Mouse (Mus musculus): ENCODE measurements at regions not wholly inside any gene's neighbourhood (a gene's known extent, or its start where the extent isn't known, plus 50 kb on each side); places are given as distances from the start of the nearest gene placed in this dataset.

- ATAC-seq, result no peak
- no peak overlapping the region for H3K4me2 ChIP-seq (replicated peaks; ENCODE audit: low read depth, low read length)
- WGBS, result 63% methylated on average over 3 of the region's 3 CpGs
Measured at GRCm38 (mm10) chr4:7987346-7987745, 251.5 kb downstream of the Car8 start.

GRCm38 (mm10) chr4:7984814-7985213 is 254.0 kb downstream of the Car8 start:
- 79% methylated on average over 6 of the region's 6 CpGs for WGBS
- Histone ChIP-seq H3K36me3 (ENCODE audit: insufficient read depth, low read length) (no peaks in the 10 kb centered on the region), H3K27me3 (replicated peaks; ENCODE audit: insufficient read depth, low read length) (no peaks in the 10 kb centered on the region), H3K4me3 (ENCODE audit: low read depth, low read length) (no peak overlapping the region), H3K4me2 (replicated peaks; ENCODE audit: low read depth, low read length) (no peak overlapping the region), H3K9me3 (ENCODE audit: low read length) (no peaks in the 10 kb centered on the region), H3K4me1 (ENCODE audit: insufficient read depth, low read depth, low read length) (no peaks in the 10 kb centered on the region), H3K27ac (ENCODE audit: low read length) (no peak overlapping the region), H3K9ac (replicated peaks; ENCODE audit: low read depth) (no peak overlapping the region)
- TF ChIP-seq EP300 (IDR thresholded peaks at IDR 0.05), result no peak
- TF ChIP-seq CTCF (IDR thresholded peaks at IDR 0.05), result no peak
- DNase-seq (ENCODE audit: low spot score) (no peak), ATAC-seq (no peak)

More at GRCm38 (mm10) chr4:7987346-7987745, 251.5 kb downstream of the Car8 start:
- H3K27me3 ChIP-seq (replicated peaks; ENCODE audit: insufficient read depth, low read length), result no peaks in the 10 kb centered on the region
- H3K27ac ChIP-seq (ENCODE audit: low read length), result no peak overlapping the region
- H3K36me3 ChIP-seq (ENCODE audit: insufficient read depth, low read length), result no peaks in the 10 kb centered on the region
- no peak for TF ChIP-seq CTCF (IDR thresholded peaks at IDR 0.05)
- no peak for TF ChIP-seq EP300 (IDR thresholded peaks at IDR 0.05)
- no peaks in the 10 kb centered on the region for H3K4me1 ChIP-seq (ENCODE audit: insufficient read depth, low read depth, low read length)
- no peak overlapping the region for H3K4me3 ChIP-seq (ENCODE audit: low read depth, low read length)
- no peak overlapping the region for H3K9ac ChIP-seq (replicated peaks; ENCODE audit: low read depth)
- no peak for DNase-seq (ENCODE audit: low spot score)
- no peaks in the 10 kb centered on the region for H3K9me3 ChIP-seq (ENCODE audit: low read length)

GRCm38 (mm10) chr4:7979772-7980351 is 259.0 kb downstream of the Car8 start:
- no peaks in the 10 kb centered on the region for H3K27me3 ChIP-seq (replicated peaks; ENCODE audit: insufficient read depth, low read length)
- no peaks in the 10 kb centered on the region for H3K4me1 ChIP-seq (ENCODE audit: insufficient read depth, low read depth, low read length)
- H3K4me3 ChIP-seq (ENCODE audit: low read depth, low read length), result no peak overlapping the region
- H3K9me3 ChIP-seq (ENCODE audit: low read length), result no peaks in the 10 kb centered on the region
- no peak overlapping the region for H3K9ac ChIP-seq (replicated peaks; ENCODE audit: low read depth)
- no peak overlapping the region for H3K27ac ChIP-seq (ENCODE audit: low read length)
- WGBS, result 77% methylated on average over 12 of the region's 12 CpGs
- no peak overlapping the region for H3K4me2 ChIP-seq (replicated peaks; ENCODE audit: low read depth, low read length)
- ATAC-seq (no peak), DNase-seq (ENCODE audit: low spot score) (no peak)
- no peaks in the 10 kb centered on the region for H3K36me3 ChIP-seq (ENCODE audit: insufficient read depth, low read length)
- TF ChIP-seq EP300 (IDR thresholded peaks at IDR 0.05) (no peak), CTCF (IDR thresholded peaks at IDR 0.05) (no peak)

- Histone ChIP-seq H3K9ac (replicated peaks; ENCODE audit: low read depth) (no peak overlapping the region), H3K4me1 (ENCODE audit: insufficient read depth, low read depth, low read length) (no peaks in the 10 kb centered on the region), H3K4me2 (replicated peaks; ENCODE audit: low read depth, low read length) (no peak overlapping the region), H3K9me3 (ENCODE audit: low read length) (no peaks in the 10 kb centered on the region), H3K4me3 (ENCODE audit: low read depth, low read length) (no peak overlapping the region), H3K27me3 (replicated peaks; ENCODE audit: insufficient read depth, low read length) (no peaks in the 10 kb centered on the region), H3K36me3 (ENCODE audit: insufficient read depth, low read length) (no peaks in the 10 kb centered on the region), H3K27ac (ENCODE audit: low read length) (no peak overlapping the region)
- TF ChIP-seq EP300 (IDR thresholded peaks at IDR 0.05), result no peak
- TF ChIP-seq CTCF (IDR thresholded peaks at IDR 0.05), result no peak
- 54% methylated on average over 5 of the region's 5 CpGs for WGBS
- no peak for ATAC-seq
- DNase-seq (ENCODE audit: low spot score), result no peak
Measured at GRCm38 (mm10) chr4:7977661-7978444, 261.0 kb downstream of the Car8 start.

GRCm38 (mm10) chr4:7970272-7970671 is 268.6 kb downstream of the Car8 start:
- 53% methylated on average over 6 of the region's 6 CpGs for WGBS
- no peak for DNase-seq (ENCODE audit: low spot score)
- no peak overlapping the region for H3K4me3 ChIP-seq (ENCODE audit: low read depth, low read length)
- H3K4me2 ChIP-seq (replicated peaks; ENCODE audit: low read depth, low read length), result no peak overlapping the region
- ATAC-seq, result no peak
- no peaks in the 10 kb centered on the region for H3K4me1 ChIP-seq (ENCODE audit: insufficient read depth, low read depth, low read length)
- TF ChIP-seq EP300 (IDR thresholded peaks at IDR 0.05), result no peak
- no peak for TF ChIP-seq CTCF (IDR thresholded peaks at IDR 0.05)
- no peaks in the 10 kb centered on the region for H3K36me3 ChIP-seq (ENCODE audit: insufficient read depth, low read length)
- no peaks in the 10 kb centered on the region for H3K9me3 ChIP-seq (ENCODE audit: low read length)
- no peak overlapping the region for H3K27ac ChIP-seq (ENCODE audit: low read length)
- no peaks in the 10 kb centered on the region for H3K27me3 ChIP-seq (replicated peaks; ENCODE audit: insufficient read depth, low read length)
- no peak overlapping the region for H3K9ac ChIP-seq (replicated peaks; ENCODE audit: low read depth)

- 91% methylated on average over 5 of the region's 5 CpGs for WGBS
- Histone ChIP-seq H3K27me3 (replicated peaks; ENCODE audit: insufficient read depth, low read length) (no peaks in the 10 kb centered on the region), H3K4me3 (ENCODE audit: low read depth, low read length) (no peak overlapping the region), H3K9ac (replicated peaks; ENCODE audit: low read depth) (no peak overlapping the region), H3K27ac (ENCODE audit: low read length) (no peak overlapping the region), H3K4me1 (ENCODE audit: insufficient read depth, low read depth, low read length) (no peaks in the 10 kb centered on the region), H3K36me3 (ENCODE audit: insufficient read depth, low read length) (no peaks in the 10 kb centered on the region), H3K4me2 (replicated peaks; ENCODE audit: low read depth, low read length) (no peak overlapping the region), H3K9me3 (ENCODE audit: low read length) (no peaks in the 10 kb centered on the region)
- DNase-seq (ENCODE audit: low spot score) (no peak), ATAC-seq (no peak)
- TF ChIP-seq CTCF (IDR thresholded peaks at IDR 0.05), result no peak
- TF ChIP-seq EP300 (IDR thresholded peaks at IDR 0.05), result no peak
Measured at GRCm38 (mm10) chr4:7965663-7966062, 273.2 kb downstream of the Car8 start.

Data from lung, postnatal 0 days (tissue).